Mouse (Mus musculus): ENCODE results near the gene Gm884.

Gm884 gene

GRCm38 (mm10) chr11:103621040-103621439 is at the start of gene Gm884:
Gene Gm884 (minus strand): TSS chr11:103621140.
- in situ Hi-C loops (cut with MseI, MboI) = no loop called here

- in situ Hi-C loops (cut with MseI, MboI) = no loop called here
These were observed 46.0 kb upstream of the Gm884 start for GRCm38 (mm10) chr11:103666907-103667426.

GRCm38 (mm10) chr11:103666181-103666906 is 45.4 kb upstream of the Gm884 start:
- in situ Hi-C loops (cut with MseI, MboI) = no loop called here

- in situ Hi-C loops (cut with MseI, MboI) = no loop called here
These were observed 44.8 kb upstream of the Gm884 start for GRCm38 (mm10) chr11:103665695-103666094.

GRCm38 (mm10) chr11:103663119-103663518 is 42.2 kb upstream of the Gm884 start:
- in situ Hi-C loops (cut with MseI, MboI) = no loop called here

GRCm38 (mm10) chr11:103662546-103662945 is 41.6 kb upstream of the Gm884 start:
- in situ Hi-C loops (cut with MseI, MboI) = no loop called here

GRCm38 (mm10) chr11:103661863-103662262 is 40.9 kb upstream of the Gm884 start:
- in situ Hi-C loops (cut with MseI, MboI) = no loop called here

- in situ Hi-C loops (cut with MseI, MboI) = no loop called here
These were observed 37.2 kb upstream of the Gm884 start for GRCm38 (mm10) chr11:103658189-103658588.

- in situ Hi-C loops (cut with MseI, MboI) = no loop called here
These were observed 35.6 kb upstream of the Gm884 start for GRCm38 (mm10) chr11:103656520-103656919.

GRCm38 (mm10) chr11:103653359-103653965 is 32.5 kb upstream of the Gm884 start:
- in situ Hi-C loops (cut with MseI, MboI) = no loop called here

- in situ Hi-C loops (cut with MseI, MboI) = no loop called here
These were observed 30.5 kb upstream of the Gm884 start for GRCm38 (mm10) chr11:103651426-103651825.

GRCm38 (mm10) chr11:103649983-103650493 is 29.1 kb upstream of the Gm884 start:
- in situ Hi-C loops (cut with MseI, MboI) = loop anchor here (10.0 to 25.0 kb wide), 2 partner anchors 262 to 265 kb away; no protein-coding TSS in a partner anchor

- in situ Hi-C loops (cut with MseI, MboI) = loop anchor here (10.0 to 25.0 kb wide), 2 partner anchors 263 to 265 kb away; no protein-coding TSS in a partner anchor
These were observed 28.5 kb upstream of the Gm884 start, which contains the start of gene Rprml for GRCm38 (mm10) chr11:103649301-103649982. Gene Rprml (plus strand): TSS chr11:103649570.

GRCm38 (mm10) chr11:103648656-103649055 is 27.7 kb upstream of the Gm884 start:
- in situ Hi-C loops (cut with MseI, MboI) = loop anchor here (10.0 to 25.0 kb wide), 2 partner anchors 264 to 266 kb away; no protein-coding TSS in a partner anchor

GRCm38 (mm10) chr11:103647921-103648620 is 27.1 kb upstream of the Gm884 start:
- in situ Hi-C loops (cut with MseI, MboI) = loop anchor here (10.0 to 25.0 kb wide), 2 partner anchors 264 to 267 kb away; no protein-coding TSS in a partner anchor

GRCm38 (mm10) chr11:103646301-103646700 is 25.4 kb upstream of the Gm884 start:
- in situ Hi-C loops (cut with MseI, MboI) = loop anchor here (10.0 to 25.0 kb wide), 2 partner anchors 266 to 268 kb away; no protein-coding TSS in a partner anchor

- in situ Hi-C loops (cut with MseI, MboI) = loop anchor here (10.0 to 25.0 kb wide), 2 partner anchors 267 to 269 kb away; no protein-coding TSS in a partner anchor
These were observed 24.8 kb upstream of the Gm884 start for GRCm38 (mm10) chr11:103645731-103646130.

- in situ Hi-C loops (cut with MseI, MboI) = loop anchor here (10.0 to 25.0 kb wide), 2 partner anchors 269 to 272 kb away; no protein-coding TSS in a partner anchor
These were observed 22.3 kb upstream of the Gm884 start for GRCm38 (mm10) chr11:103643211-103643610.

GRCm38 (mm10) chr11:103639407-103639946 is 18.5 kb upstream of the Gm884 start:
- in situ Hi-C loops (cut with MseI, MboI) = loop anchor here (5.0 to 25.0 kb wide), 3 partner anchors 38 to 273 kb away; no protein-coding TSS in a partner anchor

GRCm38 (mm10) chr11:103638790-103639189 is 17.9 kb upstream of the Gm884 start, which contains the start of gene Lyzl6:
Gene Lyzl6 (minus strand): TSS chr11:103638890.
- in situ Hi-C loops (cut with MseI, MboI) = loop anchor here (5.0 to 25.0 kb wide), 3 partner anchors 39 to 274 kb away; no protein-coding TSS in a partner anchor

Data from mouse trophoblast stem cell (cell line).